Mouse (Mus musculus) myocyte (in vitro differentiated cells): ENCODE data around the gene D630045J12Rik.

Experiments
- CEBPB ChIP-seq: IDR thresholded peaks from 2 replicates; pipeline ENCODE4 v1.6.1; 2011; ENCODE audit warnings: mild to moderate bottlenecking, moderate library complexity; ENCODE audit not compliant: poor library complexity, insufficient read depth, severe bottlenecking
- MAX ChIP-seq: IDR thresholded peaks from one replicate; pipeline ENCODE4 v1.6.1; 2011; ENCODE audit warnings: low read depth, mild to moderate bottlenecking, control low read depth
- MYOD1 ChIP-seq, 3 experiments: IDR thresholded peaks; one replicate each; pipeline ENCODE4 v1.6.1; 2011; ENCODE audit warnings: control low read depth in 2 of 3, low read depth in 2 of 3, mild to moderate bottlenecking in 2 of 3, moderate library complexity in 1 of 3; ENCODE audit not compliant: insufficient read length in 2 of 3, control insufficient read depth in 1 of 3
- MYOG ChIP-seq, 3 experiments: IDR thresholded peaks; one replicate each; pipeline ENCODE4 v1.6.1; 2011; ENCODE audit warnings: control low read depth in 2 of 3, low read depth in 2 of 3, mild to moderate bottlenecking in 2 of 3; ENCODE audit not compliant: insufficient read length in 2 of 3, control insufficient read depth in 1 of 3, insufficient read depth in 1 of 3
- POLR2A ChIP-seq: IDR thresholded peaks from one replicate; pipeline ENCODE4 v1.6.1; 2011; ENCODE audit warnings: low read depth, mild to moderate bottlenecking, control low read depth, moderate library complexity; ENCODE audit not compliant: insufficient read length
- POLR2AphosphoS2 ChIP-seq: IDR thresholded peaks from one replicate; pipeline ENCODE4 v1.6.1; 2011; ENCODE audit warnings: low read depth, control low read depth; ENCODE audit not compliant: insufficient read length
- TCF12 ChIP-seq: IDR thresholded peaks from one replicate; pipeline ENCODE4 v1.6.1; 2011; ENCODE audit warnings: mild to moderate bottlenecking, control low read depth; ENCODE audit not compliant: poor library complexity, insufficient read depth, severe bottlenecking
- USF1 ChIP-seq: IDR thresholded peaks from one replicate; pipeline ENCODE4 v1.6.1; 2011; ENCODE audit warnings: low read depth, mild to moderate bottlenecking, control low read depth, moderate library complexity

DNA sequence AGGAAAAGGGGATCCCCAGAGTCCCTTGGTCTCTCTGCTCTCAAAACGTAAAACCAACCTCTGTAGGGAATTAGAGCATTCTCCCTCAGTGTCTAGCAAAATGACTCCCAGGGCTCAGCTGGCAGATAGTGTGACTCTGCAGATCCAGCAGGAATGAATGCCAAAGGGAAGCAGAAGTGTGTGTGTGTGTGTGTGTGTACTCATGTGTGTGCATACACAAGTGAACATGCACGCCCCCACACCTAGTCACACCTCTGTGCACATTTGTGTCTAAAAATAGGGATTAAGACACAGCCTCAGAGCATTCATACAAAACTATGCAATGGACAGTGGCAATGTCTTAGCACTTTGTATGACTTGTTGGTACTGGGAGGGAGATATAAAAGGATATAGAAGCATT lies 2.0 kb upstream of the D630045J12Rik start:
- TF ChIP-seq TCF12: no peak
- no peak for TF ChIP-seq POLR2A
- TF ChIP-seq MYOD1 (IDR thresholded peaks at IDR 0.05; ENCODE audit: control insufficient read depth in 1 of 3, insufficient read length in 2 of 3, low read depth in 2 of 3): no peak
- no peak for TF ChIP-seq MAX
- no peak for TF ChIP-seq POLR2AphosphoS2
- no peak for TF ChIP-seq USF1
- TF ChIP-seq MYOG (IDR thresholded peaks at IDR 0.05; ENCODE audit: control insufficient read depth in 1 of 3, insufficient read depth in 1 of 3, insufficient read length in 2 of 3, low read depth in 2 of 3): no peak
- TF ChIP-seq CEBPB: no peak
